Mouse (Mus musculus): ENCODE data around the gene Jmjd8. TPM values are rescaled to one million over a fixed set of nuclear protein-coding genes. Genes with fewer than 3 reads are reported as not detected.
"Not testable (repeated sequence)": the region's sequence is repeated elsewhere in the genome, so short reads cannot be mapped to it uniquely, and the experiment has no call there.

Gene Jmjd8
- polyA plus RNA-seq, 1 experiment, result 47.3 TPM

DNA sequence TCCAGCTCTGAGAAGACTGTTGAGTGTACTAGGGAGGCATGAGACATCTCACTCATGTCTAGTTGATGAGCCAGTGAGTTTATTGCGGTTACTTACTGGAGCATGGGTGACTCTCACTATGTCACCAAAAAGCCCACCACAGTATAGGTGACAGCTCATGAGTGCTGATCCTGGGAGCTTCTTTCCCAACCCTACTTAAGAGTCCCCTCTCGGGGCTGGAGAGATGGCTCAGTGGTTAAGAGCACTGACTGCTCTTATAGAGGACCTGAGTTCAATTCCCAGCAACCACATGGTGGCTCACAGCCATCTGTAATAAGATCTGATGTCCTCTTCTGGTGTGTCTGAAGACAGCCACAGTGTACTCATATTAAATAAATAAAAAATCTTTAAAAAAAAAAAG lies 41.3 kb downstream of the Jmjd8 start:
- H3K4me1 ChIP-seq (ENCODE audit: control insufficient read depth, insufficient read depth, insufficient read length, low read length), result peaks cover 20% of the 10 kb centered on the region
- no peaks in the 10 kb centered on the region for H3K36me3 ChIP-seq (ENCODE audit: control insufficient read depth, insufficient read depth, low read length)
- no peak overlapping the region for H3K4me3 ChIP-seq (ENCODE audit: low read depth, low read length)
- no peak for TF ChIP-seq CTCF (IDR thresholded peaks at IDR 0.05; ENCODE audit: extremely low read depth, insufficient read length, insufficient replicate concordance, low read depth, low read length)
- H3K27ac ChIP-seq (ENCODE audit: insufficient read depth, low read depth, low read length), result no peak overlapping the region
- WGBS, result 90% methylated on average over 2 of the region's 2 CpGs
- H3K27me3 ChIP-seq (ENCODE audit: control insufficient read depth, insufficient read depth, low read length), result no peaks in the 10 kb centered on the region

DNA sequence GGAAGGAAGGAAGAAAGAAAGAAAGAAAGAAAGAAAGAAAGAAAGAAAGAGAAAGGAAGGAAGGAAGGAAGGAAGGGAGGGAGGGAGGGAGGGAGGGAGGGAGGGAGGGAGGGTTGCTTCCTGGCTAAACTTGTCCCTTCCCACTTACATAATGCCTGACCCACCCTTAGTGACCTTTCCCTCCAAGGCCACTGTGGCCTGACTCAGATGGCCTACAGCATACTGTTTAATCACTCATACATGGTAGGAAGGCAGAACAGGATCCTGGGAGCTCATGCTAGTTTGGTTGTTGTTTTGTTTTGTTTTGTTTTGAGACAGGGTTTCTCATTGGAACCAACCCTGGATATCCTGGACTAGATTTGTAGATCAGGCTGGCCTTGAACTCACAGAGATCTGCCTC lies 42.9 kb downstream of the Jmjd8 start:
- not testable (repeated sequence) for H3K4me3 ChIP-seq (ENCODE audit: low read depth, low read length); H3K36me3 ChIP-seq (ENCODE audit: control insufficient read depth, insufficient read depth, low read length); H3K27me3 ChIP-seq (ENCODE audit: control insufficient read depth, insufficient read depth, low read length); H3K27ac ChIP-seq (ENCODE audit: insufficient read depth, low read depth, low read length)
- H3K4me1 ChIP-seq (ENCODE audit: control insufficient read depth, insufficient read depth, insufficient read length, low read length), result peaks cover 18% of the 10 kb centered on the region

- H3K27me3 ChIP-seq (ENCODE audit: control insufficient read depth, insufficient read depth, low read length), result no peaks in the 10 kb centered on the region
- no peak overlapping the region for H3K27ac ChIP-seq (ENCODE audit: insufficient read depth, low read depth, low read length)
- no peak overlapping the region for H3K4me3 ChIP-seq (ENCODE audit: low read depth, low read length)
- TF ChIP-seq POLR2A (IDR thresholded peaks at IDR 0.05; ENCODE audit: low read depth, low read length) (no peak), CTCF (IDR thresholded peaks at IDR 0.05; ENCODE audit: extremely low read depth, insufficient read length, insufficient replicate concordance, low read depth, low read length) (no peak)
- WGBS, result 93% methylated on average over 3 of the region's 3 CpGs
- H3K4me1 ChIP-seq (ENCODE audit: control insufficient read depth, insufficient read depth, insufficient read length, low read length), result peaks cover 15% of the 10 kb centered on the region
- peaks cover under 1% of the 10 kb centered on the region; the same call in 1 of the 2 replicates for H3K36me3 ChIP-seq (ENCODE audit: control insufficient read depth, insufficient read depth, low read length)
Measured at GRCm38 (mm10) chr17:25872676-25873075, 44.0 kb downstream of the Jmjd8 start.

DNA sequence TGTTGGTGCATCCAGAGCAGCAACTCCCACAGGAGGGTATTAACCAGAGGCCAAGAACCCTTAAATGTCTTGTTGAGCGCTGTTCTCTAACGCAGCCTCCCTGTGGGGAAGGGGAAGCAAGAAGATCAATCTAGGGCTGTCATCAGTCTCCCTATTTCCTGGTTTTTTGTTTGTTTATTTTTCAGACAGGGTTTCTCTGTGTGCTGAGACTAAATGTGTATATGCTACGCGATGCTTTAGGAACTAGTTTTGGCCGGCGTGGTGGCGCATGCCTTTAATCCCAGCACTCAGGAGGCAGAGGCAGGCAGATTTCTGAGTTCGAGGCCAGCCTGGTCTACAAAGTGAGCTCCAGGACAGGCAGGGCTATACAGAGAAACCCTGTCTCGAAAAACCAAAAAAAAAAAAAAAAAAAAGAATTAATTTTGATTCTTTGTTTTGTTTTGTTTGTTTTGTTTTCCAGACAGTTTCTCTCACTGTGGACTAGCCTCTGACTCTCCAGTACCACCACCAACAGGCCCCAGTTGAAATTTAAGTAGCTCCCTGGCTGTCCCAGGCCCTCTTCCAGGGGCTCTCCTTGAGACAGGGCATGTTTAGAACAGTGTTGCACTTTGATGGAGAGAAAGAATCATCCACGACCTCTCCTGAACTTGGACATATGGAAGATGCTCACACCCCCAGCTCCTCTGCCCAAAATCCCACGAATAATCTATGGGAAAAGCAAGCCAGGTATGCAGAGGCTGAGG lies 44.9 kb downstream of the Jmjd8 start:
- Histone ChIP-seq H3K36me3 (ENCODE audit: control insufficient read depth, insufficient read depth, low read length) (peaks cover 6% of the 10 kb centered on the region; the same call in 1 of the 2 replicates), H3K4me3 (ENCODE audit: low read depth, low read length) (no peak overlapping the region), H3K27me3 (ENCODE audit: control insufficient read depth, insufficient read depth, low read length) (no peaks in the 10 kb centered on the region), H3K4me1 (ENCODE audit: control insufficient read depth, insufficient read depth, insufficient read length, low read length) (peaks cover 13% of the 10 kb centered on the region), H3K27ac (ENCODE audit: insufficient read depth, low read depth, low read length) (no peak overlapping the region)
- 82% methylated on average over 11 of the region's 11 CpGs for WGBS
- TF ChIP-seq CTCF (IDR thresholded peaks at IDR 0.05; ENCODE audit: extremely low read depth, insufficient read length, insufficient replicate concordance, low read depth, low read length), result no peak
- TF ChIP-seq POLR2A (IDR thresholded peaks at IDR 0.05; ENCODE audit: low read depth, low read length), result no peak

- Histone ChIP-seq H3K36me3 (ENCODE audit: control insufficient read depth, insufficient read depth, low read length) (peaks cover 7% of the 10 kb centered on the region; the same call in 1 of the 2 replicates), H3K4me3 (ENCODE audit: low read depth, low read length) (peak overlapping the region; percentile 78), H3K27me3 (ENCODE audit: control insufficient read depth, insufficient read depth, low read length) (no peaks in the 10 kb centered on the region), H3K27ac (ENCODE audit: insufficient read depth, low read depth, low read length) (no peak overlapping the region; the same call in 1 of the 2 replicates), H3K4me1 (ENCODE audit: control insufficient read depth, insufficient read depth, insufficient read length, low read length) (peaks cover 10% of the 10 kb centered on the region)
- 9% methylated on average over 14 of the region's 14 CpGs for WGBS
- no peak for TF ChIP-seq POLR2A (IDR thresholded peaks at IDR 0.05; ENCODE audit: low read depth, low read length)
- TF ChIP-seq CTCF (IDR thresholded peaks at IDR 0.05; ENCODE audit: extremely low read depth, insufficient read length, insufficient replicate concordance, low read depth, low read length), result no peak
Measured at GRCm38 (mm10) chr17:25874148-25874720, 45.6 kb downstream of the Jmjd8 start.

DNA sequence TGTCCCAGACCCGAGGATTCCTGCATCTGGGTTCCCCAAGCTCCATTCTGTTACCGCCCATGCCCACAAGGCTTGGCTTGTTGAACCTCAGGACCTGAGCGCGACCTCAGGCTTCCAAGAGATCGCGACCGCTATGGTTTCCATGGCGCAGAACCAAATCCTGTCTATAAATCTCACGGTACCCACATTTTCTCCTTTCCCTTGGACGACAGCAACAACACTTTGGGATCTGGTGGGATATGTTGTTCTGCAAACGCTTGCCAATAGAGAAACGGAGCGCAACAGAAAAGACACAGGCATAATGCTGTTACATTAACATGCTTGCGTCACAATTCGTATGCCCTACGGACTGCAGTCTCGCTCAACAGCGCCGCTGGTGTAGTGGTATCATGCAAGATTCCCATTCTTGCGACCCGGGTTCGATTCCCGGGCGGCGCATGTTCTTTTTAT lies 46.1 kb downstream of the Jmjd8 start, which contains the start of gene Mettl26:
TSS of gene Mettl26 (plus strand) at position 354 of the 450 bp plus-strand sequence.
- Histone ChIP-seq H3K27me3 (ENCODE audit: control insufficient read depth, insufficient read depth, low read length) (no peaks in the 10 kb centered on the region), H3K36me3 (ENCODE audit: control insufficient read depth, insufficient read depth, low read length) (peaks cover 8% of the 10 kb centered on the region; the same call in 1 of the 2 replicates), H3K4me1 (ENCODE audit: control insufficient read depth, insufficient read depth, insufficient read length, low read length) (peaks cover 10% of the 10 kb centered on the region), H3K27ac (ENCODE audit: insufficient read depth, low read depth, low read length) (peak within 1 kb of the TSS; percentile 71), H3K4me3 (ENCODE audit: low read depth, low read length) (peak within 1 kb of the TSS; percentile 78)
- WGBS, result under 1% methylated on average over 25 of the region's 25 CpGs
- no peak for TF ChIP-seq CTCF (IDR thresholded peaks at IDR 0.05; ENCODE audit: extremely low read depth, insufficient read length, insufficient replicate concordance, low read depth, low read length)
- no peak for TF ChIP-seq POLR2A (IDR thresholded peaks at IDR 0.05; ENCODE audit: low read depth, low read length)

All from small intestine, adult 2 months (tissue).